Mouse (Mus musculus) spleen, adult 2 months (tissue): ENCODE measurements around the gene Lima1. TPM values are rescaled to one million over a fixed set of nuclear protein-coding genes. Genes with fewer than 3 reads are reported as not detected.
"Not testable (repeated sequence)": the region's sequence is repeated elsewhere in the genome, so short reads cannot be mapped to it uniquely, and the experiment has no call there.

Experiments used
- DNase-seq, 2 experiments: peaks; one replicate each; pipeline versions ENCODE4 v3.0.0 to v3.0.0-alpha.2; 2012 to 2021; ENCODE audit warnings: low spot score in 2 of 2, low read depth in 1 of 2
- H3K27ac ChIP-seq: fragments of 200-500 bp; 2 replicates; pipeline ENCODE4 v1.5.1; 2012; ENCODE audit warnings: low read length, inconsistent platforms; ENCODE audit not compliant: insufficient read depth
- H3K27me3 ChIP-seq: fragments of 200-500 bp; 2 replicates; pipeline ENCODE4 v1.6.1; 2012; ENCODE audit warnings: mild to moderate bottlenecking, moderate library complexity, low read length, inconsistent platforms; ENCODE audit not compliant: control insufficient read depth, insufficient read depth
- H3K36me3 ChIP-seq: fragments of 200-500 bp; 2 replicates; pipeline ENCODE4 v1.6.1; 2012; ENCODE audit warnings: mild to moderate bottlenecking, low read length, inconsistent platforms; ENCODE audit not compliant: control insufficient read depth, insufficient read depth
- H3K4me1 ChIP-seq: fragments of 200-500 bp; 2 replicates; pipeline ENCODE4 v1.6.1; 2011; ENCODE audit warnings: inconsistent platforms; ENCODE audit not compliant: control insufficient read depth, insufficient read depth, insufficient read length
- H3K4me3 ChIP-seq: fragments of 200-500 bp; 2 replicates; pipeline ENCODE4 v1.5.1; 2011; ENCODE audit warnings: mild to moderate bottlenecking, inconsistent platforms; ENCODE audit not compliant: insufficient read depth, insufficient read length; ENCODE audit errors: extremely low read depth
- CTCF ChIP-seq: fragments of 200-500 bp; IDR thresholded peaks from 2 replicates; pipeline ENCODE4 v1.5.1; 2011; ENCODE audit warnings: mild to moderate bottlenecking, inconsistent platforms; ENCODE audit not compliant: insufficient read depth, insufficient read length, insufficient replicate concordance; ENCODE audit errors: extremely low read depth
- POLR2A ChIP-seq: fragments of 200-500 bp; IDR thresholded peaks from 2 replicates; pipeline ENCODE4 v1.6.1; 2011; ENCODE audit warnings: low read depth, low read length, inconsistent platforms
- WGBS: fragments of 180-500 bp; shearing (Covaris S2); methylation state at CpG from one replicate; pipeline ENCODE4 v1.1.7; 2018; 5-methylcytosine and 5-hydroxymethylcytosine counted together
- polyA plus RNA-seq: library from polyadenylated mRNA; depleted of rRNA; stranded (reverse); fragments of >200 nt; gene quantifications from 2 replicates; pipeline ENCODE4 v1.2.3, GENCODE M21; 2012; rRNA removed

Lima1 gene
- polyA plus RNA-seq, result 7.7 and 7.8 TPM in 2 replicates

- Histone ChIP-seq H3K27ac (no peak within 1 kb of the TSS), H3K4me1 (peaks cover 4% of the 10 kb centered on the region), H3K4me3 (peak within 1 kb of the TSS; percentile 59), H3K36me3 (no peaks in the 10 kb centered on the region), H3K27me3 (no peaks in the 10 kb centered on the region)
- DNase-seq, result peak; percentile 71 to 77
- TF ChIP-seq CTCF, result no peak
- no peak for TF ChIP-seq POLR2A
- WGBS, result under 1% methylated on average over 38 of the region's 38 CpGs
Observed at GRCm38 (mm10) chr15:99875334-99875869, at the start of gene Lima1. Gene Lima1, minus strand, starts transcription at chr15:99875456.

- Histone ChIP-seq H3K27ac (no peak overlapping the region), H3K4me1 (no peaks in the 10 kb centered on the region), H3K36me3 (no peaks in the 10 kb centered on the region), H3K4me3 (no peak overlapping the region), H3K27me3 (no peaks in the 10 kb centered on the region)
- no peak for DNase-seq
- 83% methylated on average over 15 of the region's 15 CpGs for WGBS
- TF ChIP-seq POLR2A (no peak), CTCF (no peak)
Observed at GRCm38 (mm10) chr15:99919601-99920158, 44.4 kb upstream of the Lima1 start.

GRCm38 (mm10) chr15:99917264-99917663 is 42.0 kb upstream of the Lima1 start:
- Histone ChIP-seq H3K27me3 (no peaks in the 10 kb centered on the region), H3K36me3 (no peaks in the 10 kb centered on the region), H3K27ac (no peak overlapping the region), H3K4me1 (no peaks in the 10 kb centered on the region), H3K4me3 (no peak overlapping the region)
- DNase-seq, result no peak
- TF ChIP-seq POLR2A, result no peak
- TF ChIP-seq CTCF, result no peak
- WGBS, result 82% methylated on average over 3 of the region's 3 CpGs

- no peak overlapping the region for H3K27ac ChIP-seq
- no peaks in the 10 kb centered on the region for H3K4me1 ChIP-seq
- 74% methylated on average over 5 of the region's 5 CpGs for whole genome bisulfite sequencing
- H3K36me3 ChIP-seq, result no peaks in the 10 kb centered on the region
- TF ChIP-seq CTCF (no peak), POLR2A (no peak)
- H3K27me3 ChIP-seq, result no peaks in the 10 kb centered on the region
- no peak overlapping the region for H3K4me3 ChIP-seq
- DNase-seq, result no peak
Observed at GRCm38 (mm10) chr15:99914613-99915012, 39.4 kb upstream of the Lima1 start.

- DNase-seq, result no peak
- no peaks in the 10 kb centered on the region for H3K4me1 ChIP-seq
- no peak for TF ChIP-seq CTCF
- TF ChIP-seq POLR2A, result no peak
- WGBS, result 94% methylated on average over 4 of the region's 4 CpGs
- no peak overlapping the region for H3K4me3 ChIP-seq
- no peak overlapping the region for H3K27ac ChIP-seq
- H3K27me3 ChIP-seq, result no peaks in the 10 kb centered on the region
- no peaks in the 10 kb centered on the region for H3K36me3 ChIP-seq
Observed at GRCm38 (mm10) chr15:99911785-99912184, 36.5 kb upstream of the Lima1 start.

GRCm38 (mm10) chr15:99909339-99909996 is 34.2 kb upstream of the Lima1 start:
- not testable (repeated sequence) for H3K4me1 ChIP-seq, H3K27me3 ChIP-seq, DNase-seq, H3K36me3 ChIP-seq, H3K27ac ChIP-seq, H3K4me3 ChIP-seq
- peak; percentile 9; the same call in 1 of the 2 replicates for TF ChIP-seq CTCF
- 46% methylated on average over 14 of the region's 14 CpGs for WGBS

- WGBS, result 7% methylated on average over 1 of the region's 1 CpGs
- Histone ChIP-seq H3K27ac (no peak overlapping the region), H3K27me3 (no peaks in the 10 kb centered on the region), H3K4me3 (no peak overlapping the region), H3K4me1 (no peaks in the 10 kb centered on the region), H3K36me3 (no peaks in the 10 kb centered on the region)
- no peak for TF ChIP-seq CTCF
- TF ChIP-seq POLR2A, result no peak
- no peak for DNase-seq
Observed at GRCm38 (mm10) chr15:99907514-99907913, 32.3 kb upstream of the Lima1 start.
